Mouse (Mus musculus): ENCODE data around the gene Tap1. TPM values are rescaled to one million over a fixed set of nuclear protein-coding genes. Genes with fewer than 3 reads are reported as not detected.

Tap1 gene
- total and polyA plus RNA-seq, 3 experiments = 102 to 184 (median 157) TPM

DNA sequence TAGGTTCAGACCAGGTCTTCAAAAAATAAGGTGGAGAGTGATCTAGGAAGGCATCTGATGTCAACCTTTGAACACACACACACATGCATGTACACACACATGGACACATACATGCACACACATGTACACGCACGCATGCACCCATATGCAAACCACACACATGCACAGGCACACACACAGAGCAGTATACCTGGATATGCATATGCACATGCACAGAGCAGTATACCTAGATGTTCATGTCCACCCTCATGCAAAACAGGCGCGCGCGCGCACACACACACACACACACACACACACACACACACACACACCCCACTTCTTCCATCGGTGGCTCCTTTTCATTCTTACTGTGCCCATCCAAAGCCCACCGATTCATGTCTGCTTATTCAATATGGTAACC, 20.5 kb downstream of the Tap1 start:
- Histone ChIP-seq H3K9ac (ENCODE audit: insufficient read depth, low read depth) (no peak overlapping the region), H3K9me3 (replicated peaks; ENCODE audit: low read length) (peaks cover 8% of the 10 kb centered on the region), H3K27ac (ENCODE audit: insufficient read depth, low read depth) (no peak overlapping the region), H3K27me3 (replicated peaks) (no peaks in the 10 kb centered on the region), H3K79me2 (replicated peaks; ENCODE audit: control insufficient read depth, extremely low read depth, insufficient read depth, poor library complexity, severe bottlenecking) (peaks cover 26% of the 10 kb centered on the region), H3K36me3 (replicated peaks in 1 of 2; ENCODE audit: control insufficient read depth in 1 of 2, insufficient read depth in 1 of 2, low read length in 1 of 2) (peaks cover 51 to 64% of the 10 kb centered on the region in 2 experiments), H3K4me3 (replicated peaks in 1 of 3; ENCODE audit: low read depth in 2 of 3, low read length in 2 of 3, poor library complexity in 1 of 3) (no peak overlapping the region), H3K4me1 (ENCODE audit: control insufficient read depth in 1 of 2, insufficient read depth in 2 of 2) (peaks cover 9 to 34% of the 10 kb centered on the region in 2 experiments), H3K4me2 (ENCODE audit: insufficient read depth, low read depth, poor library complexity, severe bottlenecking) (no peak overlapping the region)
- no peak for DNase-seq (ENCODE audit: extremely low read depth)
- TF ChIP-seq E2F4 (IDR thresholded peaks at IDR 0.05; ENCODE audit: insufficient replicate concordance, low read depth, low read length) (no peak), RAD21 (IDR thresholded peaks at IDR 0.05; ENCODE audit: low read depth, low read length) (no peak), GABPA (IDR thresholded peaks at IDR 0.05; ENCODE audit: insufficient replicate concordance, low read depth, low read length) (no peak), POLR2A (IDR thresholded peaks at IDR 0.05; ENCODE audit: low read depth, low read length) (no peak), RCOR1 (conservative IDR thresholded peaks at IDR 0.05; ENCODE audit: low read depth, low read length) (no peak), IRF4 (IDR thresholded peaks at IDR 0.05; ENCODE audit: low read depth, low read length) (no peak), CHD1 (IDR thresholded peaks at IDR 0.05; ENCODE audit: low read depth, low read length) (no peak), ZMIZ1 (IDR thresholded peaks at IDR 0.05; ENCODE audit: low read depth, low read length) (no peak), SMC3 (IDR thresholded peaks at IDR 0.05; ENCODE audit: low read depth, low read length) (no peak), PAX5 (IDR thresholded peaks at IDR 0.05; ENCODE audit: low read length) (no peak), TBP (conservative IDR thresholded peaks at IDR 0.05; ENCODE audit: low read depth, low read length) (no peak), ELF1 (IDR thresholded peaks at IDR 0.05; ENCODE audit: low read depth, low read length) (no peak), NELFE (IDR thresholded peaks at IDR 0.05; ENCODE audit: low read depth, low read length) (no peak), HCFC1 (IDR thresholded peaks at IDR 0.05; ENCODE audit: low read depth, low read length) (no peak), ZNF384 (IDR thresholded peaks at IDR 0.05; ENCODE audit: low read depth, low read length) (no peak), KAT2A (IDR thresholded peaks at IDR 0.05; ENCODE audit: insufficient replicate concordance, low read length) (no peak), MXI1 (IDR thresholded peaks at IDR 0.05; ENCODE audit: low read depth, low read length) (no peak), MEF2A (IDR thresholded peaks at IDR 0.05; ENCODE audit: borderline replicate concordance, low read depth, low read length) (no peak)
- dilution Hi-C loops (cut with MboI; ENCODE audit: extremely low pct_ligation_motif_present, extremely low pct_unique_long_range_greater_than_20kb, low sequenced_read_pairs) (no loop called here), in situ Hi-C loops (cut with MboI; ENCODE audit: low pct_ligation_motif_present, low pct_unique_long_range_greater_than_20kb, low sequenced_read_pairs) (no loop called here)

- in situ Hi-C loops (cut with MboI; ENCODE audit: low pct_ligation_motif_present, low pct_unique_long_range_greater_than_20kb, low sequenced_read_pairs) = no loop called here
- H3K27me3 ChIP-seq (replicated peaks) = no peaks in the 10 kb centered on the region
- peaks cover 6 to 30% of the 10 kb centered on the region in 2 experiments for H3K4me1 ChIP-seq (ENCODE audit: control insufficient read depth in 1 of 2, insufficient read depth in 2 of 2)
- H3K4me3 ChIP-seq (replicated peaks in 1 of 3; ENCODE audit: low read depth in 2 of 3, low read length in 2 of 3, poor library complexity in 1 of 3) = no peak overlapping the region
- TF ChIP-seq JUN (IDR thresholded peaks at IDR 0.05; ENCODE audit: insufficient read depth, low read depth, low read length) (no peak), POLR2A (IDR thresholded peaks at IDR 0.05; ENCODE audit: low read depth, low read length) (no peak), TCF12 (IDR thresholded peaks at IDR 0.05; ENCODE audit: low read depth, low read length) (no peak), CHD2 (IDR thresholded peaks at IDR 0.05; ENCODE audit: low read length) (no peak), ETS1 (conservative IDR thresholded peaks at IDR 0.05; ENCODE audit: low read depth, low read length) (no peak), UBTF (IDR thresholded peaks at IDR 0.05; ENCODE audit: low read depth, low read length) (no peak), USF1 (IDR thresholded peaks at IDR 0.05; ENCODE audit: low read depth, low read length) (no peak), ZC3H11A (IDR thresholded peaks at IDR 0.05; ENCODE audit: low read depth, low read length) (no peak), SMC3 (IDR thresholded peaks at IDR 0.05; ENCODE audit: low read depth, low read length) (no peak), MAX (IDR thresholded peaks at IDR 0.05; ENCODE audit: low read length) (no peak), MYC (IDR thresholded peaks at IDR 0.05; ENCODE audit: low read depth, low read length) (no peak), GABPA (IDR thresholded peaks at IDR 0.05; ENCODE audit: insufficient replicate concordance, low read depth, low read length) (no peak), HCFC1 (IDR thresholded peaks at IDR 0.05; ENCODE audit: low read depth, low read length) (no peak), IRF4 (IDR thresholded peaks at IDR 0.05; ENCODE audit: low read depth, low read length) (no peak), USF2 (conservative IDR thresholded peaks at IDR 0.05; ENCODE audit: low read depth, low read length) (no peak), BHLHE40 (IDR thresholded peaks at IDR 0.05; ENCODE audit: low read depth, low read length) (no peak), E2F4 (IDR thresholded peaks at IDR 0.05; ENCODE audit: insufficient replicate concordance, low read depth, low read length) (no peak)
- no peak overlapping the region for H3K4me2 ChIP-seq (ENCODE audit: insufficient read depth, low read depth, poor library complexity, severe bottlenecking)
- DNase-seq (ENCODE audit: extremely low read depth) = no peak
- H3K9me3 ChIP-seq (replicated peaks; ENCODE audit: low read length) = peaks cover 8% of the 10 kb centered on the region
- dilution Hi-C loops (cut with MboI; ENCODE audit: extremely low pct_ligation_motif_present, extremely low pct_unique_long_range_greater_than_20kb, low sequenced_read_pairs) = no loop called here
- peaks cover 26% of the 10 kb centered on the region for H3K79me2 ChIP-seq (replicated peaks; ENCODE audit: control insufficient read depth, extremely low read depth, insufficient read depth, poor library complexity, severe bottlenecking)
- no peak overlapping the region for H3K27ac ChIP-seq (ENCODE audit: insufficient read depth, low read depth)
- H3K9ac ChIP-seq (ENCODE audit: insufficient read depth, low read depth) = no peak overlapping the region
- H3K36me3 ChIP-seq (replicated peaks in 1 of 2; ENCODE audit: control insufficient read depth in 1 of 2, insufficient read depth in 1 of 2, low read length in 1 of 2) = peaks cover 55 to 67% of the 10 kb centered on the region in 2 experiments
These were observed 21.1 kb downstream of the Tap1 start for GRCm38 (mm10) chr17:34208421-34208820.

Measured in CH12.LX (cell line).